Mouse (Mus musculus): ENCODE measurements around the gene Usp4.
"Not testable (repeated sequence)": the region's sequence is repeated elsewhere in the genome, so short reads cannot be mapped to it uniquely, and the experiment has no call there.

The Usp4 gene

DNA sequence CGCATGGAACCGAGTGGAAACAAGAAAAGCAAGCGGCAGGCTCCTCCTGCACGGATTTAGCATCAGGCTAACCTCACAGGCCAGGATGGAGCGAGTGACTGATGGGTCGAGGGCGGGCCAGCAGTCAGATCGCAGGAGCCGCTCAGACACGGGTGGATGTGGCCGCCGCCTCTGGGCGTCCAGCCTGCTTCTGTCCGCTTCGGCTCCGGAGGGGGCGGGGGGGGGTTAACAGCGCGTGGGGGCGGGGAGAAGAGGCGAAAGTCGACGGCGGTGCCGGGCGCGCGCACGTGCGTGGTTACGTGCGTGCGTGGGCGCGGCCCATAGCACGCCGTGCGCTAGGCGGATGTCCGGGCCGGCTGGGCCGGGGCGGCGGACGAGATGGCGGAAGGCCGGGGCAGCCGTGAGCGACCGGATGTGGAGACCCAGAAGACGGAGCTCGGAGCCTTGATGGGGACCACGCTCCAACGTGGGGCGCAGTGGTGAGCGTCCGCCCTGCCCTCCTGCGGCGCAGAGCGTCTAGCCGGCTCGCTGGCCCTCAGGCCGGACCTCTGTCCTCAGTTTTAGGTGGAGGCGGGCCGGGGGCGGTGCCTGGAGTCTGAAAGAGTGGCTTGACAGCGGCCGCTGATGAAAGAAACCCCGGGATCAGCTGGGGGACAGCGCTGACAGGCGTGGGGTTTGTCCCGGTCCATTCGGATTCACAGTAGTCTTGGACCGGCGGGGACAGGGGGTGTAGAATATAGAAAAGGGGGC is at the start of gene Usp4:
Usp4 (plus strand) TSS at position 314 of the 750 bp plus-strand sequence.
- DNase-seq (ENCODE audit: low read depth, low spot score): peak; percentile 93

DNA sequence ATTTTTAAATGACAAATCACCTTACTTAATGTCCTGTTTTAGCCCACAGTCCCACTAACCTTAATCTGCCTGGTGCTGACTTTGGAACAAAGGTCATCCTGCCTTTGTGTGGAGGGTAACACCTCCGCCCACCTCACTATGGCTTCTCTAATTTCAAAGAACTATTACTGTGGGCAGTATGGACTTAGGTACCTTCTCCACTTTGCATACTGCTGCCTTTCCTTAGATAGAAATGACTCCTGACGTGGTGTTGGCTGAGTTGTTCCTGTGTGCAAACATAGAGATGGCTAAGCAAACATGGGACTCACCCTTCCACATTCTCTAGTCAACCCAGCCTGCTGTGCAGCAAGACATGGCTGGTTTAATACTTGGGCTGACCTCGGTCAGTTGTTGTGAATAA is 45.8 kb upstream of the Usp4 start:
- DNase-seq (ENCODE audit: low read depth, low spot score): no peak

- DNase-seq (ENCODE audit: low read depth, low spot score): no peak
Measured at GRCm38 (mm10) chr9:108304716-108305115, 42.9 kb upstream of the Usp4 start.

DNA sequence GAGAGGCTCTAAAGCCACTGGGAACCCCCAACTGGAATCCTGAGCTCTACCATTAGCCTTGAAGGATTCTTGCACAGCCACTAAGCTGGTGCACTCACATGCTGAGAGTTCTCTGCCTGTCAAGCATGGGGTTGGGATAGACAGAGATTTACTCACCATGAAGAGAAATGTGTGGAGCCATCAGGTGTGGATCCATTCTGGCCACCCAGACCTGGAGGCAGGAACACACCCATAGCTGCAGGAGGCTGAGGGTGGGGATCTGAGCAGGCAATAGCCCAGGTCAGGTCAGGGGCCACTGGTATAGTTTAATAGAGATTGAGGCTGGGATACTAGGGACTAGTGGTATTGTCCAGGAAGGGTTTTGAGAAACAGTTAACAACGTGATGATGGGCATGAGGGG is 42.5 kb upstream of the Usp4 start:
- no peak for DNase-seq (ENCODE audit: low read depth, low spot score)

- peak; percentile 100 for DNase-seq (ENCODE audit: low read depth, low spot score)
Measured at GRCm38 (mm10) chr9:108305629-108306520, 41.8 kb upstream of the Usp4 start, which contains the start of the genes Rhoa and Tcta. Gene Rhoa, plus strand, starts transcription at chr9:108306129. Gene Tcta, minus strand, starts transcription at chr9:108306160.

GRCm38 (mm10) chr9:108306571-108306980 is 41.1 kb upstream of the Usp4 start:
- DNase-seq (ENCODE audit: low read depth, low spot score): peak; percentile 85

DNA sequence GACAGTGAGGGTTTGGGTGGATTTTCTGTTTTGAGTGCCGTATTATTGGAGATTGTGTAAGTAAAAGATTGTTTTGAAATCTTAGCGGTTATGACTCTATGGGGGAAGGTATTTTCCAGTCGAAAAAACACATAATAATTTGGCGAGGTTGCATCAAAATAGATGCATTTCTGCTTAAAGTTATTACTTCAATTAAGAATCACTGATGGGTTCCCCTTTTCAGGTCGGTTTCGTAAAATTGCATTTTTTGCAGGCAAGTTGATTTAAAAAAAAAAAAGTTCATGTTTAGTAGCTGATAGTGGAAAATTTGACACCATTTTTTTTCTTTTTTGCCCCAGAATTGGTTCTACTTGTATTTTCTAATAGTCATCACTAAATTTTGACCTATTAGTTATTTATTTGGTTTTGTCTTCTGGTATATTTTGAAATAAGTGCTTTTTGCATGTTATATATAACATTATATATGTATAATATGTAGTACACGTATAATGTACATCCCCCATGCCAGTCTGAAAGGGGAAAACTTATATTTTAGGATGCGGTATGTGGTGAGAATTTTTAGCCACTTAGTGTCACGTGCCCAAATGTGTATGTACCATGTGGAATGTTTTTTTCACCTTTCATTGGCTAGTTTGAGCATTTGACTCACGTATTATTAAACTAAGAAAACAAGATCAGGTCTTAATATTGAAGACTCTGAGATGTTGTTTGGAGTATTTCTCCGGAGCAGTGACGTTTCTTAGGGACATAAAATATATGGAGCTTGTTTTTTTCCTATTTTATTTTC is 40.4 kb upstream of the Usp4 start:
- DNase-seq (ENCODE audit: low read depth, low spot score): peak; percentile 33

DNA sequence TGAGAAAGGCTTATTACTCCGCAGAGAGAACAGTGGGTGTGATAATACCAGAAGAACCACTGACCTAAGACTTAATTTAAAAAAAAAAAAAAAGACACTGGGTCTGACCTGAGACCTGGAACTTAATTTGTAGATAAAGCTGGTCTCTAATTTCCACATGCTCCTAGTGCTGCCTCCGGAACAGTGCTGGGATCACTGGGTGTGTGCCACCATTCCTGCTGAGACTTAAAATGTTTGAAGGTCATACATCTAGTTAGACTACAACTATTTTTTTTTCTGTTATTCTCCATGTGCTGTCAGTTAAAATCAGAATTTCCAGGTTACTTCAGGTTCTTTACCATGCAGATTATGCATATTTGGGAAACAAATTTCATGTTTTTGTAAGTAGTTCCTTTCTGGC is 39.5 kb upstream of the Usp4 start:
- DNase-seq (ENCODE audit: low read depth, low spot score): no peak

DNA sequence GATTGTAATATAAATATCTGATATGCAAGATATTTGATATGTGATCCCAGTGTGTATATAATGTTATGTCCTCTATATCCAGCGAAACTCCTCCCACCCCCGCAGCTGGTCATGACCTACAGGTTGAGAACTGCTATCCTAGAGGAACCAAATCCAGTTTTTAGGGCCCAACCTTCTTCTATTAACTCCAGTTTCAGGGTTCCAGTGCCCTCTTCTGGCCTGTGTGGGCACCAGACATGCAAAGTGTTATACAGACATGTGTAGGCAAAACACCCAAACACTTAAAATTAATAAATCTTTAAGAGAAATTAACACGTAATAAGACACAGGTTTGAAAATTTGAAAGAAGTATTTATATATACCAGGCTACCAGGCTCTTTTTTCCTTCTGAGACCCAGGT is 30.1 kb upstream of the Usp4 start:
- peak; percentile 32 for DNase-seq (ENCODE audit: low read depth, low spot score)

DNA sequence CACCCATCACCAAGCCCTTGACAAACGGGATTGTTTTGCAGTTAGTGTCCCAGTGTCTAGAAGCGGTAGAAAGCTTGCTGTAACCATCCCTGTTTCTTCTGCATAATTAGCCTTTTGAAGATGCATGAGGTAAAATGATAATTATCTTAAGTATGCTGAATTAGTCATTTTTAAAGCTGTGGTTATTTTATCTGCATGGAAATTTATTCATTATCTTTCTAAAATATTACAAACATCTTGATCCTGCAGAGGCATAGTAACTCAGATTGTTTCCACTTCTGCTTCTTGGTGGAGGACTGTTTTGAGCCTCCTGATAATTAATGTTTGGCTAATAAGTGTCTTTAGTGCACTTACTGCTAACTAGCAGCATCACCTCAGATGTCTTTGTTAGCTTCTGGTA is 29.2 kb upstream of the Usp4 start:
- DNase-seq (ENCODE audit: low read depth, low spot score): no peak

GRCm38 (mm10) chr9:108322054-108322453 is 25.6 kb upstream of the Usp4 start:
- DNase-seq (ENCODE audit: low read depth, low spot score): not testable (repeated sequence)

DNA sequence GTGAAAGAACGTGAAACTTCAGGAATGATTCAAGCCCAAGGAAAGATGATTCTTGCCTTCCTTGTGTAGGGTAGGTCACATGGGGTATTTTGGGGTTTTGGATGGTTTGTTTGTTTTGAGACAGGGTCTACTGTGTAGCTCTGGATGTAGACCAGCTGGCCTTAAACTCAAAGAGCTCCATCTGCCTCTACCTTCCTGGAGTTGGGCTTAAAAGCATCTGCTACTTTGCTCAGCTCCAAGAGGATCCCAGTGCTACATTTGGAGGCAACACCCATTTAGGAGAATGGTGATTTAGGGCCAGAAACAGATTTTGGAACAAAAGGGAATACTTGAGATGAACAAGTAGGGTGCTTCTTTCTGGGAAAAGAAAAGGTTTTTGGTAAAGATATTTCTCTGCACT is 22.9 kb upstream of the Usp4 start:
- no peak for DNase-seq (ENCODE audit: low read depth, low spot score)

DNA sequence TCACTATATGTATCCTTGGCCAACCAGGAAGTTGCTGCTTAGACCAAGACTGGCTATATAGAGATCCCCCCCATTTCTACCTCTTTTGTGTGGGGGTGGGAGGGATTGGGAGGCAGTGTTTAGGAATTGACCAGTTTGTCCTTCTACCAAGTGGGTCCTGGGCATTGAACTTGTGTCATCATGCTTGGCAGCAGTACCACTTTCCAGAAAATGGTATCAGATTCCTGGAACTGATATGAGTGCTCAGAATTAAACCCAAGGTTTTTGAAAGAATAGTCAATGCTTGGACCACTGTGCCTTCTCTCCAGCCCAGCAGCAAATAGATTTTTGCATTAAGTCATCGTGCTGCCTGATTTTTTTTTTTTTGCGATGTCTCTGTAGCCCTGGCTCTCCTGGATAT is 21.8 kb upstream of the Usp4 start:
- no peak for DNase-seq (ENCODE audit: low read depth, low spot score)

DNA sequence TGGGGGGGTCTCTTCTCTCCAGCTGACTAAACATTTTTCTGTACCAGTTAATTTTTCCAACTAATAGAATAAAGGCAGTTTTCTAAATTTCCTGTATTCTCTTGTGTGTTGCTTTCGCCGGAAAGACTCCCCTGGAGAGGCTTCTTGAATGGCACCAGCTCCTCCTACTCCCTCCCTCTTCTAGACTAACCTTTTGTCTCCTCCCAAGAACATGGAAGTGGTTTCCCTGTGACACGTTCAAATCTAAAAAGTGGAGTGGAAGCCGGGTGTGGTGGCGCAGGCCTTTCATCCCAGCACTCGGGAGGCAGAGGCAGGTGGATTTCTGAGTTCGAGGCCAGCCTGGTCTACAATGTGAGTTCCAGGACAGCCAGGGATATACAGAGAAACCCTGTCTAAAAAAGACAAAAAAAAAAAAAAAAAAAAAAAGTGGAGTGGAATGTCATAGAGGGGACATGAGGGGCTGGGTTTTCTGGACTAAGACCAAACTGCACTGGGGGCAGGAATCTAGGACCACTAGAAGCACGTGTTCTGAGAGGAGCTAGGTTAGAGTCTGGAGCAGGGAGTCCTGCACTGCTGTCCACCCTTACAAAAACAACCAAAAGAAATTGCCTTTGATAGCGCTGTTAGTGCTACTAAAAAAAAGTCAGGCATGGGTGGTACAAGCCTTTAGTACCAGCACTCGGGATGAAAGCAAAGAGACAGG is 9.7 kb upstream of the Usp4 start:
- DNase-seq (ENCODE audit: low read depth, low spot score): no peak

- DNase-seq (ENCODE audit: low read depth, low spot score): no peak
Measured at GRCm38 (mm10) chr9:108338551-108338885, 9.1 kb upstream of the Usp4 start.

GRCm38 (mm10) chr9:108338886-108339781 is 8.5 kb upstream of the Usp4 start, which contains the start of gene Gpx1:
Gene Gpx1, plus strand, starts transcription at chr9:108338903.
- peak; percentile 94 for DNase-seq (ENCODE audit: low read depth, low spot score)

- peak; percentile 61 for DNase-seq (ENCODE audit: low read depth, low spot score)
Measured at GRCm38 (mm10) chr9:108339886-108340257, 7.8 kb upstream of the Usp4 start.

DNA sequence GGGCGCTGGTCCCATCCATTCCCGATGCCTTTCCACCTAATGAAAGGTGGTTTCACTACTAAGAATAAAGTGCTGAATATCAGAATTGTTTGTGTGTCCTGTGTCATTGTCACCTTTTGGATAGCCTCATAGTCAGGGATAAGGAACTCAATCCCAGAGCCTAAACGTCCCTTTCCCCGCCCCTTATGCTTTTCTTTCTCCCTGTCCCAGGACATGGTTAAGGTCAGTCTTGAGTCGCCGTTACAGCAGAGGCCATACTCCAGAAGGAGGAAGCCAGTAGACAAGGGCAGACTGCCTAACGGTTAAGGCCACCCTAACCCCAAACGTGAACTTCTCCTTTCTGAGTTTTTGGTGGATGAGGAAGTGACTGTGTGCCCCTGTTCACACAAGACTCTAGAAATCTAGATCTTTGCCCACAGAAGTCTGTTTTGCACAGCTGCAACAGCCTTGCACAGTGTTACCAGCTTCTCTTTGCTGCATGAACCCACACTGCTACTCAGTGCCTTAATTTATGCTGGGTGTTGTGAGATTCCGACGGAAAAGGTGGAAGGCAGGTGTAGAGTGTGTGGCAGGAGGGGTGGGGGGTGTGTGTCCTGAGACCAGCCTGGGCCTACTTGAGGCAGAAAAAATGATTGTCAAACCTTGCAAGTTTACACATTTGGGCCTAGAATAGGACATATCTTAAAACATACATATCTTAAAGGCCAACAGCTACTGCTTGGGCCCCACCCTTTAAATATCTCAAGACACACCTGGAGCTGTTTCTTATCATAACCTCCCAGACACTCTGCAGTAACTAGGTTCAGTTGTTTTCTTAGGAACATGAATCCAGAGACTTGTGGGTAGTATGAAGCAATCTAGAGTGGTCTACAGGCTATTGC is 7.2 kb upstream of the Usp4 start:
- DNase-seq (ENCODE audit: low read depth, low spot score): peak; percentile 87

GRCm38 (mm10) chr9:108341139-108341475 is 6.5 kb upstream of the Usp4 start:
- DNase-seq (ENCODE audit: low read depth, low spot score): no peak
